Mouse (Mus musculus): ENCODE data around the gene Tspan10.

Gene Tspan10

DNA sequence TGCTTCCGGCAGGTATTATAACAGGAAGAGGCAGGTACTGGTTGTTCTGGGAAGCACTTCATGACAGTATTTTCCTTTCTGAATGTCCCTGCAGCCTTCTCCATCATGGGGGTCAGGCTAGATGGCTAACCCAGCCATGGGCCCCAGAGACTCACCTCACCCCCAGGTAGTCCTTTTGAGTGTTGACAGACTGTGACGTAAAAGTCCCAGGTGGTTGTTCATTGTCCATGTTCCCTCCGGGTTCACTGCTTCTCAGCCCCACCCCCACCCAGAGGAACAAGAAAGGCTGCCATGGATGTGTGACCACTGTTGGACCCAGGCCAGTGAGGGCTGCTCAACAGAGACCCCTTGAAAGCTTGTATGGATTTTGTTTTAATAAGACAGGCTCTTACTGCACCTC is 50.9 kb downstream of the Tspan10 start:
- DNase-seq, result no peak

DNA sequence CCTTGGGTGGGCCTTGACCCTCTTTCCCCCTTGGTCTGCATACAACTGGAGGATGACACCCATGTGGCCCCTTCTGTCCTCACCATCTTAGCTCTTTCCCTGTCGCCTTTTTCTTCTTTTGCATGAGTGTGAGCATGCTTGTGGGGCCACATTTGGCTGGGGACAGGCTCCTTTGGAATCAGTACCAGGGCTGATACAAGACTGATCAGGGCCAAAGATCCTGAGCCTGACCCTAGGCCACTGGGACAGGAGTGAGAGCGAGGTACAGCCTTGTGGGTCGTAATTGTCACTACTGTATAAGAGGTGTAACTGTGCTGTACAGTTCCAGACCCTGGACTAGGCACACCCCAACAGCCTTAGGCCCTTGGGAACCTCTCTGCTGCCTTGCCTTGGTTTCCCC is 51.5 kb downstream of the Tspan10 start:
- no peak for DNase-seq
